Mouse (Mus musculus): ENCODE data around the gene Sytl4.

DNA sequence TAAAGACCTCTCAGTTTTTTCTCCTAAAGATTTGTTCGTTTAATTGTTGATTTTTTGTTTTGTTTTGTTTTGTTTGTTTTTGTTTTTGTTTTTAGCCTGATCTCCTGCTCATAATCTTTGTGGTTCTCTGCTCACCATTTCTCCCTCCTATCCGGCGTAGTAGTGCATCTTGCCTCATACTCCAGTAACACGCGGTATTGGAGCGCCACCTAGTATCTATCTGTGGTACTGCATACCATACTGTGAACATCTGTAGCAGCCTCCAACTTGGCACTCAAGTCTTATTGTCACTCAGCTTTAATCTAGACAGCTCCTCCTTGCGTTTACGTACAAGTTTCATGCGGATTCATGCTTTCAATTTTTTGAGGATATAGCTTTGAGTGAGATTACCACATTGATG, 37.4 kb upstream of the Sytl4 start:
- TF ChIP-seq POLR2A (IDR thresholded peaks at IDR 0.05; ENCODE audit: low read depth, low read length) (no peak), CTCF (IDR thresholded peaks at IDR 0.05; ENCODE audit: borderline replicate concordance, insufficient read depth, low read length) (peak; percentile 50; the same call in 1 of the 2 replicates)

All from embryonic fibroblast, embryonic 13.5 days (primary cell).